Mouse (Mus musculus): Measurements from ENCODE around the gene Abtb2.
"Not testable (repeated sequence)": the region's sequence is repeated elsewhere in the genome, so short reads cannot be mapped to it uniquely, and the experiment has no call there.

Gene Abtb2

GRCm38 (mm10) chr2:103565732-103566422 is at the start of gene Abtb2:
Gene Abtb2, plus strand, starts transcription at chr2:103566310.
- peak; percentile 96 for DNase-seq

GRCm38 (mm10) chr2:103516472-103516871 is 49.6 kb upstream of the Abtb2 start:
- no peak for DNase-seq

GRCm38 (mm10) chr2:103525596-103525995 is 40.5 kb upstream of the Abtb2 start:
- DNase-seq: no peak

- peak; percentile 93 for DNase-seq
These were observed 19.0 kb upstream of the Abtb2 start for GRCm38 (mm10) chr2:103547132-103547531.

GRCm38 (mm10) chr2:103550301-103550700 is 15.8 kb upstream of the Abtb2 start:
- not testable (repeated sequence) for DNase-seq

GRCm38 (mm10) chr2:103554041-103554440 is 12.1 kb upstream of the Abtb2 start:
- no peak for DNase-seq

- DNase-seq: peak; percentile 69
These were observed 9.8 kb upstream of the Abtb2 start for GRCm38 (mm10) chr2:103556125-103556877.

- DNase-seq: no peak
These were observed 5.2 kb upstream of the Abtb2 start for GRCm38 (mm10) chr2:103560955-103561354.

GRCm38 (mm10) chr2:103564427-103565023 is 1.6 kb upstream of the Abtb2 start:
- DNase-seq: peak; percentile 16

- peak; percentile 43 for DNase-seq
These were observed 929 bp upstream of the Abtb2 start for GRCm38 (mm10) chr2:103565171-103565591.

- DNase-seq: no peak
These were observed 258 bp downstream of the Abtb2 start for GRCm38 (mm10) chr2:103566423-103566712.

- peak; percentile 75 for DNase-seq
These were observed 807 bp downstream of the Abtb2 start for GRCm38 (mm10) chr2:103566713-103567521.

GRCm38 (mm10) chr2:103568161-103568560 is 2.1 kb downstream of the Abtb2 start:
- no peak for DNase-seq

- DNase-seq: no peak
These were observed 3.6 kb downstream of the Abtb2 start for GRCm38 (mm10) chr2:103569716-103570115.

- DNase-seq: peak; percentile 84
These were observed 6.2 kb downstream of the Abtb2 start for GRCm38 (mm10) chr2:103572354-103572753.

GRCm38 (mm10) chr2:103576371-103576770 is 10.3 kb downstream of the Abtb2 start:
- no peak for DNase-seq

GRCm38 (mm10) chr2:103577752-103578662 is 11.9 kb downstream of the Abtb2 start:
- no peak for DNase-seq

GRCm38 (mm10) chr2:103578663-103579213 is 12.6 kb downstream of the Abtb2 start:
- DNase-seq: no peak

- no peak for DNase-seq
These were observed 14.6 kb downstream of the Abtb2 start for GRCm38 (mm10) chr2:103580756-103581155.

- DNase-seq: no peak
These were observed 15.3 kb downstream of the Abtb2 start for GRCm38 (mm10) chr2:103581369-103581897.

GRCm38 (mm10) chr2:103583316-103583715 is 17.2 kb downstream of the Abtb2 start:
- DNase-seq: no peak

Data from kidney, adult 9 months (tissue).